Mouse (Mus musculus) neutrophil, adult 65 days (primary cell): ENCODE measurements around the gene Mlf1. TPM values are rescaled to one million over a fixed set of nuclear protein-coding genes. Genes with fewer than 3 reads are reported as not detected.

ENCODE experiments used
- total RNA-seq: library from RNA; stranded (reverse); gene quantifications from 2 replicates; pipeline ENCODE4 v1.2.4, GENCODE M21; 2023

Gene Mlf1
- 2.0 and 2.3 TPM in 2 replicates for total RNA-seq

DNA sequence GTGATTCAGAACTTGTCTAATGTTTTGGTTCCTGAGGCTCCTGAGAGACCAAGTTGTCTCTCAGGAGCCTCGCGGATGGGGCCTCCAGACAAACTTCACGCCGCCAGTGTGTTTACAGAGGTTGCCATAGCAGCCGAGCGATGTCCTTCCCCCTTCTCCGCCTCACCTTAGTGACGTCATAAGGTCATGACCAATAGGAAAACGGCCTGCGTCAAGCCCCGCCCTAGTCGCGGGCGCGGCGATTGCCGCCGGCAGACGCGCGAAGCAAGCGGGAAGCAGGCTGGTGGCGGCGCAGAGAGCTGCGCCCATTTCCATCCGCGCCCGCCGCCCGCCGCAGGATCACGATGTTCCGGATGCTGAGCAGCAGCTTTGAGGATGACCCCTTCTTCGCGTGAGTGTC is at the start of gene Mlf1:
Gene Mlf1 (plus strand): TSS at position 226 of the 400 bp plus-strand sequence.

DNA sequence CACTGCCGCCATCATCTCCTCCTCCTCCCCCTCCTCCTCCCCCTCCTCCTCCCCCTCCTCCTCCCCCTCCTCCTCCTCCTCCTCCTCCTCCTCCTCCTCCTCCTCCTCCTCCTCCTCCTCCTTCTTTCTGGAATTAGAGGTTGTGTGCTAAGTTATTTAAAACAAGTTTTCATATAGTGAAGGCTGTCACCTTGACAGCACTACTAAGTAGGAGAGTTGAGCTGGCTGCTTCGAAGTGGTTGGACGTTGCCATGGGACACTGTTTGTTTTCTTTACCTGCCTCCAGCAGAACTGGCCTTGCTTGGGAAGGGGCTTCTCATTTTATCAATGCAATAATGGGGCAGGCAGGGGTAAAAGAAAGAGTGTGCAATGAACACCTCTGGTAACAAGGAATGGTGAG is 1.2 kb downstream of the Mlf1 start, which contains the start of gene Gm17402:
Gene Gm17402 (minus strand): TSS at position 101 of the 400 bp plus-strand sequence.

DNA sequence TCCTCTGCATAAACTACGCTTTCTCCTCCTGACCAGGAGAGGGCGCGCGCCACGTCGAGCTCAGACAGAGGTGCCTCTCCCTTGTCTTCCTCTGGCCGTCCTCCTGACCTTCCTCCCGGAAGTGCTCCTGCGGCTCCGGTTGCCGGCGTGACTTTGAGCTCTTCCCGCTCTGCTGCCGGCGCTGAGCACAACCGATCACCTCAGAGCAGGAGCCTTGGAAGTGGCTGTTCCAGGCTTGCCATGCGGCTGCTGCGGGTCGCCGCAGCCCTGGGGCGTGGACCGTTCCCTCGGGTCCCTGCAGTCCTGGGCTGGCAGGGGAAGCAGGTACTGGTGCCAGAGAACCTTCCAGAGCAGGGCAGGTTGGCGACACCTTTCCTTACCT is 56.1 kb downstream of the Mlf1 start, which contains the start of gene Gfm1:
Gene Gfm1 (plus strand): TSS at position 98 of the 382 bp plus-strand sequence.

Other genes starting within 250 kb of the Mlf1 start
- gene Gm17402, start 1.1 kb downstream of the Mlf1 start, total RNA-seq: not detected in 2 replicates
- 14.7 and 15.2 TPM in 2 replicates for gene Gfm1, start 56.0 kb downstream of the Mlf1 start, total RNA-seq
- 8.4 and 8.9 TPM in 2 replicates for gene Lxn, start 89.8 kb downstream of the Mlf1 start, total RNA-seq
- gene Rarres1, start 141.4 kb downstream of the Mlf1 start, total RNA-seq: not detected in 2 replicates
- gene Mfsd1, start 208.6 kb downstream of the Mlf1 start, total RNA-seq: 44.3 and 55.1 TPM in 2 replicates